Mouse (Mus musculus) spleen, embryonic (tissue): ENCODE data around the gene Slc28a3.

Experiments
- CTCF ChIA-PET: fragments of 350-600 bp; sonication (Branson Sonifier 250); formaldehyde crosslinking; loops from one replicate; lab custom pipeline; 2022; lab: Charles Lee

Gene Slc28a3

GRCm38 (mm10) chr13:58566181-58566580, 44.5 kb downstream of the Slc28a3 start:
- CTCF ChIA-PET = no interaction called here

DNA sequence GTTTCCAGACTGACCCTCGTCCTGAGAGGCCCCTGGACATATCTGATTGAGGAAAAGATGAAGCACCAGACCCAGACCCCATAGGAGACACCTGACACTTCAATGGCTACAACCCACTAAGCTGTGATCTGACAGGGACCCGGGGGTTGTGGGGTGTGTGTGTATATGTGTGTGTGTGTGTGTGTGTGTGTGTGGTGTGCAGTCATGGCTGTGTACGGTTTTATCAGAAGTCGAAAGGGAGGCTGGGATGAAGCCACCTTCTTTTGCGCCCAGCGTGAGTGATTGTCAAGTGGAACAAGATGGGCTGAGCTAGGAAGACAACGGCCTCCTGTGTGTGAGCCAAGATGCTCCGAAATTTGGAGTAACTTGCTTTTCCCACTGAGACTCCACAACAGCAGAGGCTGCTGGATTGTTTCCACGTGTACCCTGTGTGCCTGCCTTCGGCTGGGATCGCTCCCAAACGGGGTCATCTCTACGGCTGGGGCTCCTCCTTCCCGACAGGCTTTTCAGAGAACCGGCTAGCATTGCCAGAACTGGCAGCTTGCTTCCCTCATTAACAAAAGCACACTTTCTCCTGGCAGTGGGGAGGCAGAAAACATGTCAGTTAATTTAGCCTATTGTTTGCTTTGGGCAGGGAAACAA, 50.1 kb downstream of the Slc28a3 start:
- CTCF ChIA-PET = no interaction called here

GRCm38 (mm10) chr13:58558216-58558615, 52.5 kb downstream of the Slc28a3 start:
- CTCF ChIA-PET = no interaction called here

DNA sequence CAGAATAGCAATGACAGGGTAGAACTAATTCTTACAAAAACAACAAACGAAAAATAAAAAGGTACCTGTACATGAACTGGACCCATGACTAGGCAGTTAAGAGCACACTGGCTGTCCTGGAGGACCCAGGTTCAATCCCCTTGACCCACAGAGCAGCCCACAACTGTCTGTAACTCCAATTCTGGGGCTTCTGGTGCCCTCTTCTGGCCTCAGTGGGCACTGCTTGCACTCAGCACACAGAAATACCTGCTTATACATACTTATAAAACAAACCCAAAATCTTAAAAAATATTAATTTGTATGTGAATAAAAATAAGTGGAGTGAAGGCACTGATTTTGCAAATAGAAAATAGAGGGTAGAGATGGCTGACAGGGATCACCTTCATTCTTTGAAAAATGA, 54.7 kb downstream of the Slc28a3 start:
- CTCF ChIA-PET = interaction anchor here (0.9 kb wide), 1 partner anchor 18 kb away, joined by 3 read pairs; no protein-coding TSS in a partner anchor

- CTCF ChIA-PET = interaction anchor here (0.5 kb wide), 1 partner anchor 431 kb away, joined by 7 read pairs; no protein-coding TSS in a partner anchor
Observed at GRCm38 (mm10) chr13:58555561-58555960, 55.1 kb downstream of the Slc28a3 start.

DNA sequence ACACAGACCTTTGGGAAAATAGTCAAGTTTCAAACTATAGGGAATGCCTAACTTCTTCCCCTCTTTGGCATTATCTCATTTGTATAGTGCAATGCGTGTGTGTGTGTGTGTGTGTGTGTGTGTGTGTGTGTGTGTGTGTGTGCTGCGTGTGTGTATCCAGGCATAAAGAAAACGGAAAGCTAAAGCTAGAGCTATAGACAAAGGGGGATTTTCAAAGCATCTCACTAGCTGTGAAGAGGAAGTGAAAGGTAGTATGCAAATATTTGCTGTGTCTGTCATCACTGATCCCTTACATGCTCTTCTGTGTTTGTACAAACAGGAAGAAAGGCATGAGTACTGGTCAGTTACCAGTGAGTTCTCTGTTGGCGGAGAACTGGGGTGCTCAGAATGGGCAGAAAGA, 58.8 kb downstream of the Slc28a3 start:
- CTCF ChIA-PET = no interaction called here

- CTCF ChIA-PET = interaction anchor here (0.7 kb wide), 1 partner anchor 50 kb away, joined by 3 read pairs; no protein-coding TSS in a partner anchor
Observed at GRCm38 (mm10) chr13:58547570-58547969, 63.1 kb downstream of the Slc28a3 start.

GRCm38 (mm10) chr13:58543688-58544408, 66.8 kb downstream of the Slc28a3 start:
- CTCF ChIA-PET = interaction anchor here (0.6 to 1.3 kb wide), 4 partner anchors 128 to 374 kb away, joined by 3 to 4 read pairs (median 4); no protein-coding TSS in a partner anchor

DNA sequence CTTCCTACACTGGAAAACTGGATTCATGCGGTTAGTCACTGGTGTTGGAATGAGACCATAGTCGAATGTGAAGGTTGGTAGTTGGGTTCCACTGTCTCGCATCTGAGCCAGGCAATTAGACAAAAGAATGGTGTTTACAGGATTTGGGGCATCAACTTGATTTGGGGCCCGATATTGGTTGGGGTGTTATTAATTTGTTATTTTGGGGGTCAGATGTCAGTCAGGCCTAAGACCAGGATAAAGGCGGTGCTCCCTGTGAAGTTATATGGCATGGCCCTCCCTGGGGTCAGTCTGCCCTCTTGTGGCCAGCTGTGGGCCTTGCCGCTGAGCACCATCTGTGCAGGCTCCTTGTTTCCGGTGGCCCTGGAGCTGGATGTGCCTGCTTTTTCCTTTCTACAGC, 67.6 kb downstream of the Slc28a3 start:
- CTCF ChIA-PET = interaction anchor here (1.0 to 1.3 kb wide), 3 partner anchors 255 to 373 kb away, joined by 3 to 4 read pairs (median 4); no protein-coding TSS in a partner anchor

GRCm38 (mm10) chr13:58542601-58543041, 68.1 kb downstream of the Slc28a3 start:
- CTCF ChIA-PET = interaction anchor here (0.7 to 1.0 kb wide), 2 partner anchors 255 to 402 kb away, joined by 3 read pairs; no protein-coding TSS in a partner anchor

DNA sequence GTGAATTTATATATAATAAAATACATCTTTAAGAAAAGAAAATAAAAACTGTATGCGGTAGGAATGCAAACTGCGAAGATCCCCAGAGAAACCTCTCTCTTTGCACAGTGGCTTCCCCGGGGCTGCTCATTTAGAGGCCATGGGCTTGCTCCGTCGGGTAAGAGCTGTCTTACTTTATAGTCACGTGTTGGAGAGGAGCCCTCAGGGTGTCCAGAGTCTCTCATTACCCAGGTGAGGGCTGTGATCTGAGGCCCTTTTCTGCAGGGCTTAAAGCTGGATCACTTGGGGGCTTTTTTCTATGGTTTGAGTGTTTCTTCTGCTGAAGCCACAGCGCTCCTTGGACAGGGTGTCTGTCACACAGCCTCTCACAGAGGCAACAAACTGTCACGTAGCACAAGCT, 68.5 kb downstream of the Slc28a3 start:
- CTCF ChIA-PET = interaction anchor here (0.7 kb wide), 1 partner anchor 402 kb away, joined by 3 read pairs; no protein-coding TSS in a partner anchor

DNA sequence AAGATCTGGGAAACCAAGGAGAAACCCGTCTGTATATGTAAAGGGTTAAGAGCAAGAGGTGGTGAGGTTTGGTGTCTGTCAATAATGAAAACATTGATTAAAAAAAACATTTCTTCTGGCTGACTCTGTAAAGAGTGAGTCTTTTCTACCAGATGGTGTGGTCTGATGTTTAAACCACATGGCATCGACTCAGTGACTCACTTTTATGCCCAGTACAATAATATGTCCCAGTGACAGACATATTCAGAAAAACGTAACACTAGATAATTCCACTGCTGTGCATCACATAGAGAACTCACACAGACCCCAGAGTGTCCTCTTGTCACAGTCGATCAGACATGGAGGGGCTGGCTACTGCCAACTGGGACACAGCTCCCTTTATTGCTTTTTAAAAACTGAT, 69.1 kb downstream of the Slc28a3 start:
- CTCF ChIA-PET = no interaction called here

- CTCF ChIA-PET = interaction anchor here (0.5 to 0.6 kb wide), 2 partner anchors 171 to 240 kb away, joined by 4 read pairs; no protein-coding TSS in a partner anchor
Observed at GRCm38 (mm10) chr13:58538966-58539365, 71.7 kb downstream of the Slc28a3 start.

DNA sequence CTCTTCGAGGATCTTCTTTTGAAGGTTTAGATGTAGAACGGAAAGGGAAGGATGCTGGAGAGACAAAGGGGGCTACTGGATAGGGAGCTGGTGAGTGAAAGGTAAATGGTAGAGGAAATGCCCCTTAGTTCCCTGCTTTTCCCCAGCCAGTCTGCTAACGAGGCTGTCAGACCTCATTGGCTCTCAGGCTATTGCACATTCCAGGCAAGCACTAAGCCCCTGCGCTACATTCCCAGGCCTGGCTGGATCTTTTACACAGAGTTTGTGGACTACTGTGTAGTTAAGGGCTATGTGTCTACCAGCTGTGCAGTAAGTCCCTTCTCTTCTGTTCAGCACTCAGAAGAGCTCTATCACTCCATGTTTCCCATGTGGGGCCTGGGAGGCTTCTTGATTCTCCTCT, 72.3 kb downstream of the Slc28a3 start:
- CTCF ChIA-PET = interaction anchor here (0.6 kb wide), 1 partner anchor 171 kb away, joined by 4 read pairs; no protein-coding TSS in a partner anchor

- CTCF ChIA-PET = no interaction called here
Observed at GRCm38 (mm10) chr13:58537916-58538233, 72.8 kb downstream of the Slc28a3 start.

DNA sequence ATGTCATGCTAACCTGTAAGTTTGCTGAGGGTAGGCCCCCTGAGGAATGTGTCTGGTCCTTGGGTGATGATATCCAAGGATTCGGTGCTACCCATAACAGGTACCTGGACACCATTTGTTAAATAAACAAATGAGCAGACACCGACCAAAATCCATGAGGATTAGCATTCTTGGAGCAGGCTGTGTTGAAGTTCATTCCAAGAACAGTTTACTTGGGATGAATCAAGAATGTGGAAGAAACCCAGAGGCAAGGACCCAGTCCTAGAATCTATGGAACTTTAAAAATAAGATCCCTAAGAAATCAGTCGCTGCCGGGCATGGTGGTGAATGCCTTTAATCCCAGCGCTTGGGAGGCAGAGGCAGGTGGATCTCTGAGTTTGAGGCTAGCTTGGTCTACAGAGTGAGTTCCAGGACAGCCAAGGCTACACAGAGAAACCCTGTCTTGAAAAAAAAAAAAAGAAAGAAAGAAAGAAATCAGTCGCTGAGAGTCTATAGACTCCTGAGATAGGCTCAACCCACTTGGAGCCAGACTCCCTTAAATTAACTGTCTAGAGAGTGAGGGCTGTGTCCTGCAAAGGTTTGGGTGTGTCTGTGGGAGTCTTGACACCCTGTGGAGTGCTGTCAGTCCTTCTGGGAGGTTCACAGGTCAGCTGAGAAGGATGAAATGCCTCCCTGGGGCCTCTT, 73.3 kb downstream of the Slc28a3 start:
- CTCF ChIA-PET = no interaction called here

DNA sequence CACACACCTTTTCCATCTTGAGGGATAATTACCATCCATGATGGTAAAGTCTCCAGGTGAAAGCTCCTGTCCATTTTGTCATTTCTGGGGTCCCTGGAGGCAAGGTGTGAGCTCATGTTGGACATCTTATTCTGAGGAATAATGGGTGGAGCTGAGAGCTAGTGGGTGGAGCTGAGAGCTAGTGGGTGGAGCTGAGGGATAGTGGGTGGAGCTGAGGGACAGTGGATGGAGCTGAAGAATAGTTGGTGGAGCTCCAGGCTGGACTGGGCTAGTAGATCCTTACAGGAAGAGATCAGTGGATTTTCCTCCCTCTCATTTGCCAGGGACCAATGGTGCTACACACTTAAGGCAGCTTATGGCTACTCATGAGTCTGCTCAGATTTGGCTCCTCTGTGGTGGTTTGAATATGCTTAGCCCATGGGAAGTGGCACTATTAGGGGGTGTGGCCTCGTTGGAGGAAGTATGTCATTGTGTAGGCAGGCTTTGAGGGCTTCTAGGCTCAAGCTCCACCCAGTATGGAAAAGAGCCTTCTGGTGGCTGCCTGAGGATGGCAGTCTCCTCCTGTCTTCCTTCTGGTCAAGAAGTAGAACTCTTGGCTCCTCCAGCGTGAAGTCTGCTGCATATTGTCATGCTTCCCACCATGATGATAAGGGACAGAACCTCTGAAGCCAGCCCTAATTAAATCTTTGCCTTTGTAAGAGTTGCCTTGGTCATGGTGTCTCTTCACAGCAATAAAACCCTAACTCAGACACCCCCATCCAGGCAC, 74.0 kb downstream of the Slc28a3 start:
- CTCF ChIA-PET = no interaction called here

DNA sequence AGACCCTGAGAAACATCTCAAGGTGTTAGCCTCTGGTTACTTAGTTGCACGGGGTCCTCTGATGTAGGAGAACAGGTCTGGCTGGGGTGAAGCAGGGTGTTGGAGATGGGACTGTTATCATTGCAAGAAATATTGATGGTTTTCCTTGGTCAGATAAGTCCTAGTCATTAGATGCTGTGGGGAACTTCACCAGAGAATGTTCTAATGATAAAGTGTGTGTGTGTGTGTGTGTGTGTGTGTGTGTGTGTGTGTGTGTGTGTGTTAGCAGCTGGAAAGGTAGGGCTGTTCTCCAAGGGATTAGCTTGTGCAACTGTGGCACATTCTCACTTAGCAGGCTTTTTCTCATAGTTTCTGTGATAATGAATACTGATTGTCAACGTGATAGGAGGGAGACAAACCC, 75.4 kb downstream of the Slc28a3 start:
- CTCF ChIA-PET = no interaction called here

DNA sequence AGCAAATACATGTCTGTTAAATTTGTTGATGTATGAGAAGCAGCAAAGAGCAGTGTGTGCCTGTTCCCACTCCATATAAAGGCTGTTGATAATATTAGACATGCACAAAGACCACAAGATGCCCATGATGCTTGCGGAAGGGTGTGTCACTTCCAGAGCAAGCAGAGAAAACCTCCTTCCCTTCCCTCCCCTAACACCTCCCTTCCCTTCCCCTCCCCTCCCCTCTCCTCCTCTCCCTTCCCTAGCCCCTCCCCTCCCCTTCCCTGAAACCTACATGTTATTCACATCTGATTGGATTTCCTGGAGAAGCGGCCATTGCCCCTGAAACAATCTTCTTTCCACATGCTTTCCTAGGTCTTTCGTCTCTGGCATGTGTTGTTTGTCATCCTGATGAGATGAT, 75.8 kb downstream of the Slc28a3 start:
- CTCF ChIA-PET = no interaction called here

DNA sequence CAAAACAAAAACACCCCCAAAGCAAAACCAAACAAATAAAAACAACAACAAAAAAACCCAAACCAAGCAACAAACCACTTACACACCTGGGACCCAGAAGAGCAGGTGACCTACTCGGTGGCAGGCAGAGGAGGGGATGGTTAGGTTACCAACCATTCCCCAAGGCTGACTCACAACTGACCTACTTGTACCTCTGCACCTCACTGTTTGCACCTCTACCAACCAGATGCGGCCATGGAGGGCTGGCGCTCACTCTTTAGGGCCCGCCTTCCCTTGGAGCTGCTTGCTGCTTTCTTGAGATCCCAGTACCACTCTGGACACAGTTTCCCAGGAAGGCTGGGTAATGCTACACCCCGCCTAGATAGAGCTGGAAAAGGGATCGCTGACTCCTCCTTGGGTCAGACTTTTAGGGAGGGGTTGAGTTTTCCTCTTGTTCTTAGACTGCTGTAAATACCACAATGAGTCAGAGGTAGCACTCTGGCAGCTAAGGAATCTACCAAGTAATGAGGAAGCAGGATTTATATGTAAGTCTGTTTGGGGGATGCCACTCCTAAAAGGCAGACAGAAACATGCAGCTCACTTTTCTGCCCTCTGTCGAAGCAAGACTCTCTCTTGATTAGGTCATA, 76.3 kb downstream of the Slc28a3 start:
- CTCF ChIA-PET = no interaction called here

DNA sequence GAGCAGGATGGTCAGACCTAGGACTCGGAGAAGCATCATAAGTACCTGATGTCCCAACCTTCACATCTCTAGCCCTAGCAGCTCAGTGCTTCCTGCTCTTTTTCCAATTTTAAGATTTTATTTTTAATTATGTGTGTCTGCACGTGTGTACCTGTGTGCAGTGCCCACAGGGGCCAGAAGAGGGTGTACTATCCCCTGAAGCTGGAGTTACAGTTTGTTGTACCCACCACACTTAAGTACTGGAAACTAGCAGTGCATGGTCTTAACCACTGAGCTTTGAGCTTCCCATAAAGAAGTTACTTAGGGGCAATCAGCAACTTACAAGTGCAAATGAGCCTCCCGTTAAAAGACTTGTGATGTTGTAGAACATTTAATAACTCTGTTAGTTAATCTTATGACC, 86.1 kb downstream of the Slc28a3 start:
- CTCF ChIA-PET = interaction anchor here (0.6 kb wide), 1 partner anchor 56 kb away, joined by 11 read pairs; no protein-coding TSS in a partner anchor
